Mouse (Mus musculus) liver, embryonic 15.5 days (tissue): ENCODE data around the gene Gabarapl2. TPM values are rescaled to one million over a fixed set of nuclear protein-coding genes. Genes with fewer than 3 reads are reported as not detected.

Experiments
- polyA plus RNA-seq: library from polyadenylated mRNA; unstranded; fragments of >200 nt; fragmentation: Nextera tagmentation; extraction: Ambion mirVana; gene quantifications from 2 replicates; pipeline ENCODE4 v1.2.1, GENCODE M21; 2015

The Gabarapl2 gene
- polyA plus RNA-seq, 1 experiment from 2014 or later: 198 TPM

Other genes with a start within 250 kb of the Gabarapl2 start
- gene Ctrb1, start 249.7 kb upstream of the Gabarapl2 start, polyA plus RNA-seq: 3.0 and 32.8 TPM in 2 replicates
- 7.8 and 10.2 TPM in 2 replicates for gene Bcar1, start 196.9 kb upstream of the Gabarapl2 start, polyA plus RNA-seq
- gene Cfdp1, start 86.4 kb upstream of the Gabarapl2 start, polyA plus RNA-seq: 64.2 and 72.5 TPM in 2 replicates
- gene Tmem170, start 64.0 kb upstream of the Gabarapl2 start, polyA plus RNA-seq: 3.6 and 4.4 TPM in 2 replicates
- gene Chst5, start 30.3 kb upstream of the Gabarapl2 start, polyA plus RNA-seq: 0.05 and 0.14 TPM in 2 replicates
- gene Tmem231, start 6.8 kb upstream of the Gabarapl2 start, polyA plus RNA-seq: 1.9 and 2.1 TPM in 2 replicates
- 2.8 and 3.7 TPM in 2 replicates for gene Adat1, start 51.6 kb downstream of the Gabarapl2 start, polyA plus RNA-seq
- gene Kars, start 70.6 kb downstream of the Gabarapl2 start, polyA plus RNA-seq: 75.9 and 78.4 TPM in 2 replicates
- 5.9 and 6.0 TPM in 2 replicates for gene Terf2ip, start 70.7 kb downstream of the Gabarapl2 start, polyA plus RNA-seq
- 0.14 and 0.31 TPM in 2 replicates for gene Gm6793, start 74.3 kb downstream of the Gabarapl2 start, polyA plus RNA-seq